Mouse (Mus musculus) granulocyte monocyte progenitor cell, adult 5-6 weeks (primary cell): ENCODE data around the gene Ttc9c. TPM values are rescaled to one million over a fixed set of nuclear protein-coding genes. Genes with fewer than 3 reads are reported as not detected.
"Not testable (repeated sequence)": the region's sequence is repeated elsewhere in the genome, so short reads cannot be mapped to it uniquely, and the experiment has no call there.

ENCODE experiments used
- ATAC-seq: replicated peaks from 2 replicates; pipeline ENCODE4 v1.8.0; 2016; ENCODE audit warnings: mild to moderate bottlenecking, moderate TSS enrichment, inconsistent platforms; ENCODE audit not compliant: poor library complexity, severe bottlenecking
- total RNA-seq, 2 experiments: library from RNA; stranded (forward) in 1 of 2; stranded (reverse) in 1 of 2; fragments of 200-712, 200-1000 nt in 1 of 2; fragments of >200 nt in 1 of 2; fragmentation: Nextera tagmentation in 1 of 2; gene quantifications; 2 replicates each; pipeline ENCODE4 v1.2.3; 2014 to 2017

The Ttc9c gene
- total RNA-seq (2014; fragmentation: Nextera tagmentation): 41.3 and 42.1 TPM in 2 replicates
- total RNA-seq (2017): 62.8 and 65.0 TPM in 2 replicates

GRCm38 (mm10) chr19:8818801-8819595 is at the start of gene Ttc9c:
Gene Ttc9c, minus strand, starts transcription at chr19:8819333.
- peak; percentile 74 for ATAC-seq

GRCm38 (mm10) chr19:8864265-8864664 is 45.1 kb upstream of the Ttc9c start:
- no peak for ATAC-seq

GRCm38 (mm10) chr19:8859018-8859417 is 39.9 kb upstream of the Ttc9c start:
- ATAC-seq: no peak

GRCm38 (mm10) chr19:8857689-8858088 is 38.6 kb upstream of the Ttc9c start:
- peak; percentile 79 for ATAC-seq

GRCm38 (mm10) chr19:8853117-8853516 is 34.0 kb upstream of the Ttc9c start:
- ATAC-seq: no peak

GRCm38 (mm10) chr19:8852236-8852928 is 33.2 kb upstream of the Ttc9c start:
- no peak for ATAC-seq

- ATAC-seq: peak; percentile 27; the same call in 1 of the 2 replicates
These were observed 32.5 kb upstream of the Ttc9c start for GRCm38 (mm10) chr19:8851639-8852038.

- ATAC-seq: peak; percentile 17; the same call in 1 of the 2 replicates
These were observed 31.3 kb upstream of the Ttc9c start, which contains the start of gene Lrrn4cl for GRCm38 (mm10) chr19:8850402-8850901. Gene Lrrn4cl, plus strand, starts transcription at chr19:8850768.

GRCm38 (mm10) chr19:8848356-8848755 is 29.2 kb upstream of the Ttc9c start:
- no peak for ATAC-seq

- ATAC-seq: peak; percentile 61
These were observed 25.4 kb upstream of the Ttc9c start for GRCm38 (mm10) chr19:8844371-8845129.

GRCm38 (mm10) chr19:8842961-8843360 is 23.8 kb upstream of the Ttc9c start:
- no peak for ATAC-seq

- no peak for ATAC-seq
These were observed 21.9 kb upstream of the Ttc9c start for GRCm38 (mm10) chr19:8841012-8841411.

- peak; percentile 62 for ATAC-seq
These were observed 21.0 kb upstream of the Ttc9c start for GRCm38 (mm10) chr19:8839908-8840791.

GRCm38 (mm10) chr19:8839103-8839907 is 20.2 kb upstream of the Ttc9c start, which contains the start of gene Gng3:
Gene Gng3, minus strand, starts transcription at chr19:8839194.
- ATAC-seq: no peak

- ATAC-seq: no peak
These were observed 19.1 kb upstream of the Ttc9c start for GRCm38 (mm10) chr19:8838041-8838730.

- peak; percentile 87 for ATAC-seq
These were observed 18.2 kb upstream of the Ttc9c start, which contains the start of gene Bscl2 for GRCm38 (mm10) chr19:8837251-8837791. Gene Bscl2, plus strand, starts transcription at chr19:8837467.

- not testable (repeated sequence) for ATAC-seq
These were observed 17.2 kb upstream of the Ttc9c start for GRCm38 (mm10) chr19:8836327-8836726.

GRCm38 (mm10) chr19:8832971-8833370 is 13.8 kb upstream of the Ttc9c start:
- ATAC-seq: no peak
